Mouse (Mus musculus): ENCODE results near the gene Inpp4a.

GRCm38 (mm10) chr1:37408678-37409077 is 109.0 kb downstream of the Inpp4a start:
- TF ChIP-seq CTCF (IDR thresholded peaks at IDR 0.05; ENCODE audit: control insufficient read depth, insufficient read depth, insufficient replicate concordance, low read depth, low read length) (no peak), POLR2A (IDR thresholded peaks at IDR 0.05; ENCODE audit: control insufficient read depth, low read depth, low read length) (no peak)
